Mouse (Mus musculus) CH12.LX (cell line): ENCODE data around the gene Pik3r1. TPM values are rescaled to one million over a fixed set of nuclear protein-coding genes. Genes with fewer than 3 reads are reported as not detected.

Experiments
- DNase-seq: peaks from one replicate; pipeline ENCODE4 v3.0.0-alpha.2; 2013; ENCODE audit errors: extremely low read depth
- H3K27ac ChIP-seq: 2 replicates; pipeline ENCODE4 v1.5.1; 2012; ENCODE audit warnings: low read depth, mild to moderate bottlenecking, control low read depth, moderate library complexity; ENCODE audit not compliant: insufficient read depth
- H3K27me3 ChIP-seq: replicated peaks from 2 replicates; pipeline ENCODE3; 2012; ENCODE audit warnings: inconsistent platforms
- H3K36me3 ChIP-seq, 2 experiments: replicated peaks in 1 of 2; 2 replicates each; pipeline versions ENCODE3 to v1.6.1; 2012; ENCODE audit warnings: inconsistent platforms in 1 of 2, low read length in 1 of 2, mild to moderate bottlenecking in 1 of 2, mixed read lengths in 1 of 2, moderate library complexity in 1 of 2; ENCODE audit not compliant: control insufficient read depth in 1 of 2, insufficient read depth in 1 of 2
- H3K4me1 ChIP-seq, 2 experiments: 2 replicates each; pipeline ENCODE4 v1.6.1; 2012; ENCODE audit warnings: inconsistent platforms in 1 of 2, moderate library complexity in 1 of 2; ENCODE audit not compliant: insufficient read depth in 2 of 2, control insufficient read depth in 1 of 2
- H3K4me2 ChIP-seq: 2 replicates; pipeline ENCODE4 v1.6.1; 2012; ENCODE audit warnings: low read depth, mild to moderate bottlenecking, control low read depth; ENCODE audit not compliant: poor library complexity, insufficient read depth, severe bottlenecking
- H3K4me3 ChIP-seq, 3 experiments: fragments of 150-350 bp in 1 of 3; sonication (generic) in 1 of 3; replicated peaks in 1 of 3; 2 replicates each; pipeline versions ENCODE3 to v1.5.1; 2011 to 2012; ENCODE audit warnings: low read depth in 2 of 3, low read length in 2 of 3, mild to moderate bottlenecking in 2 of 3, moderate library complexity in 2 of 3, control low read depth in 1 of 3, improper control_type of control experiment in 1 of 3, inconsistent platforms in 1 of 3, mixed read lengths in 1 of 3; ENCODE audit not compliant: poor library complexity in 1 of 3
- H3K79me2 ChIP-seq: replicated peaks from 2 replicates; pipeline ENCODE4 v1.6.1; 2012; ENCODE audit warnings: mild to moderate bottlenecking, moderate library complexity; ENCODE audit not compliant: control insufficient read depth, poor library complexity, insufficient read depth, severe bottlenecking; ENCODE audit errors: extremely low read depth
- H3K9ac ChIP-seq: 2 replicates; pipeline ENCODE4 v1.6.1; 2012; ENCODE audit warnings: low read depth, mild to moderate bottlenecking, control low read depth, moderate library complexity; ENCODE audit not compliant: insufficient read depth
- H3K9me3 ChIP-seq: replicated peaks from 2 replicates; pipeline ENCODE3; 2012; ENCODE audit warnings: low read length, inconsistent platforms, mixed read lengths
- BHLHE40 ChIP-seq: IDR thresholded peaks from 2 replicates; pipeline ENCODE4 v1.6.1; 2011; ENCODE audit warnings: mild to moderate bottlenecking, low read depth, low read length, improper control_type of control experiment
- CHD1 ChIP-seq: IDR thresholded peaks from 2 replicates; pipeline ENCODE4 v1.6.1; 2012; ENCODE audit warnings: low read depth, low read length, improper control_type of control experiment, inconsistent platforms
- CHD2 ChIP-seq: IDR thresholded peaks from 2 replicates; pipeline ENCODE4 v1.6.1; 2011; ENCODE audit warnings: low read length, improper control_type of control experiment
- CTCF ChIP-seq, 2 experiments: IDR thresholded peaks in 1 of 2; conservative IDR thresholded peaks in 1 of 2; 2 replicates each; pipeline ENCODE4 v1.5.1; 2011 to 2012; ENCODE audit warnings: low read depth in 2 of 2, low read length in 2 of 2, improper control_type of control experiment in 1 of 2, inconsistent platforms in 1 of 2, mild to moderate bottlenecking in 1 of 2, moderate library complexity in 1 of 2
- E2F4 ChIP-seq: IDR thresholded peaks from 2 replicates; pipeline ENCODE4 v1.6.1; 2011; ENCODE audit warnings: low read depth, low read length, improper control_type of control experiment; ENCODE audit not compliant: insufficient replicate concordance
- ELF1 ChIP-seq: IDR thresholded peaks from 2 replicates; pipeline ENCODE4 v1.6.1; 2014; ENCODE audit warnings: low read depth, mild to moderate bottlenecking, inconsistent platforms, low read length, improper control_type of control experiment
- EP300 ChIP-seq: IDR thresholded peaks from 2 replicates; pipeline ENCODE4 v1.6.1; 2011; ENCODE audit warnings: low read length, improper control_type of control experiment
- ETS1 ChIP-seq: conservative IDR thresholded peaks from 2 replicates; pipeline ENCODE4 v1.6.1; 2012; ENCODE audit warnings: low read depth, mild to moderate bottlenecking, inconsistent platforms, low read length, improper control_type of control experiment, moderate library complexity
- GABPA ChIP-seq: IDR thresholded peaks from 2 replicates; pipeline ENCODE4 v1.6.1; 2012; ENCODE audit warnings: low read depth, low read length, improper control_type of control experiment, inconsistent platforms; ENCODE audit not compliant: insufficient replicate concordance
- HCFC1 ChIP-seq: IDR thresholded peaks from 2 replicates; pipeline ENCODE4 v1.6.1; 2012; ENCODE audit warnings: low read depth, mild to moderate bottlenecking, inconsistent platforms, low read length, improper control_type of control experiment
- IRF4 ChIP-seq: IDR thresholded peaks from 2 replicates; pipeline ENCODE4 v1.6.1; 2014; ENCODE audit warnings: low read depth, mild to moderate bottlenecking, inconsistent platforms, low read length, improper control_type of control experiment
- JUN ChIP-seq: IDR thresholded peaks from 2 replicates; pipeline ENCODE4 v1.6.1; 2011; ENCODE audit warnings: low read depth, mild to moderate bottlenecking, low read length, improper control_type of control experiment, moderate library complexity; ENCODE audit not compliant: insufficient read depth
- JUND ChIP-seq: conservative IDR thresholded peaks from 2 replicates; pipeline ENCODE4 v1.6.1; 2011; ENCODE audit warnings: low read depth, low read length, improper control_type of control experiment
- KAT2A ChIP-seq: IDR thresholded peaks from 2 replicates; pipeline ENCODE4 v1.6.1; 2012; ENCODE audit warnings: low read length, improper control_type of control experiment, inconsistent platforms; ENCODE audit not compliant: insufficient replicate concordance
- MAFK ChIP-seq: IDR thresholded peaks from 2 replicates; pipeline ENCODE4 v1.6.1; 2011; ENCODE audit warnings: low read length, improper control_type of control experiment; ENCODE audit not compliant: insufficient replicate concordance
- MAX ChIP-seq: IDR thresholded peaks from 2 replicates; pipeline ENCODE4 v1.6.1; 2011; ENCODE audit warnings: low read length, improper control_type of control experiment
- MAZ ChIP-seq: IDR thresholded peaks from 2 replicates; pipeline ENCODE4 v1.6.1; 2012; ENCODE audit warnings: low read depth, mild to moderate bottlenecking, inconsistent platforms, low read length, improper control_type of control experiment, moderate library complexity
- MEF2A ChIP-seq: IDR thresholded peaks from 2 replicates; pipeline ENCODE4 v1.6.1; 2014; ENCODE audit warnings: low read depth, mild to moderate bottlenecking, inconsistent platforms, low read length, improper control_type of control experiment, borderline replicate concordance
- MXI1 ChIP-seq: IDR thresholded peaks from 2 replicates; pipeline ENCODE4 v1.6.1; 2011; ENCODE audit warnings: mild to moderate bottlenecking, low read depth, low read length, improper control_type of control experiment
- MYC ChIP-seq: IDR thresholded peaks from 2 replicates; pipeline ENCODE4 v1.6.1; 2011; ENCODE audit warnings: low read depth, mild to moderate bottlenecking, improper control_type of control experiment, low read length
- NELFE ChIP-seq: IDR thresholded peaks from 2 replicates; pipeline ENCODE4 v1.6.1; 2011; ENCODE audit warnings: low read depth, low read length, improper control_type of control experiment
- NRF1 ChIP-seq: IDR thresholded peaks from 2 replicates; pipeline ENCODE4 v1.6.1; 2014; ENCODE audit warnings: low read depth, mild to moderate bottlenecking, inconsistent platforms, low read length, improper control_type of control experiment, moderate library complexity
- PAX5 ChIP-seq: IDR thresholded peaks from 2 replicates; pipeline ENCODE4 v1.6.1; 2012; ENCODE audit warnings: low read length, inconsistent platforms, mixed read lengths
- POLR2A ChIP-seq: IDR thresholded peaks from 2 replicates; pipeline ENCODE4 v1.6.1; 2011; ENCODE audit warnings: low read depth, mild to moderate bottlenecking, improper control_type of control experiment, low read length
- POLR2AphosphoS2 ChIP-seq: IDR thresholded peaks from 2 replicates; pipeline ENCODE4 v1.6.1; 2011; ENCODE audit warnings: low read depth, low read length, improper control_type of control experiment
- RAD21 ChIP-seq: IDR thresholded peaks from 2 replicates; pipeline ENCODE4 v1.6.1; 2011; ENCODE audit warnings: low read depth, mild to moderate bottlenecking, low read length, improper control_type of control experiment, moderate library complexity
- RCOR1 ChIP-seq: conservative IDR thresholded peaks from 2 replicates; pipeline ENCODE4 v1.6.1; 2012; ENCODE audit warnings: low read depth, mild to moderate bottlenecking, inconsistent platforms, low read length, improper control_type of control experiment
- SIN3A ChIP-seq: IDR thresholded peaks from 2 replicates; pipeline ENCODE4 v1.6.1; 2012; ENCODE audit warnings: low read length, improper control_type of control experiment, inconsistent platforms
- SMC3 ChIP-seq: IDR thresholded peaks from 2 replicates; pipeline ENCODE4 v1.6.1; 2011; ENCODE audit warnings: low read depth, low read length, improper control_type of control experiment
- TBP ChIP-seq: conservative IDR thresholded peaks from 2 replicates; pipeline ENCODE4 v1.6.1; 2011; ENCODE audit warnings: low read depth, low read length, improper control_type of control experiment
- TCF12 ChIP-seq: IDR thresholded peaks from 2 replicates; pipeline ENCODE4 v1.6.1; 2014; ENCODE audit warnings: low read depth, mild to moderate bottlenecking, inconsistent platforms, low read length, improper control_type of control experiment
- UBTF ChIP-seq: IDR thresholded peaks from 2 replicates; pipeline ENCODE4 v1.6.1; 2012; ENCODE audit warnings: low read depth, mild to moderate bottlenecking, inconsistent platforms, low read length, improper control_type of control experiment, moderate library complexity
- USF1 ChIP-seq: IDR thresholded peaks from 2 replicates; pipeline ENCODE4 v1.6.1; 2014; ENCODE audit warnings: low read depth, mild to moderate bottlenecking, inconsistent platforms, low read length, improper control_type of control experiment
- USF2 ChIP-seq: conservative IDR thresholded peaks from 2 replicates; pipeline ENCODE4 v1.6.1; 2011; ENCODE audit warnings: low read depth, low read length, improper control_type of control experiment
- ZC3H11A ChIP-seq: IDR thresholded peaks from 2 replicates; pipeline ENCODE4 v1.6.1; 2012; ENCODE audit warnings: low read depth, mild to moderate bottlenecking, inconsistent platforms, low read length, improper control_type of control experiment
- ZKSCAN1 ChIP-seq: IDR thresholded peaks from 2 replicates; pipeline ENCODE4 v1.6.1; 2012; ENCODE audit warnings: low read depth, inconsistent platforms, low read length, improper control_type of control experiment, borderline replicate concordance
- ZMIZ1 ChIP-seq: IDR thresholded peaks from 2 replicates; pipeline ENCODE4 v1.6.1; 2012; ENCODE audit warnings: low read depth, mild to moderate bottlenecking, inconsistent platforms, low read length, improper control_type of control experiment
- ZNF384 ChIP-seq: IDR thresholded peaks from 2 replicates; pipeline ENCODE4 v1.6.1; 2012; ENCODE audit warnings: low read depth, low read length, improper control_type of control experiment, inconsistent platforms
- dilution Hi-C: fragments of 300-500 bp; cut with MboI; formaldehyde crosslinking; loops from 2 replicates; pipeline ENCODE4 v1.14.3; 2020; ENCODE audit warnings: low sequenced_read_pairs; ENCODE audit not compliant: extremely low pct_unique_long_range_greater_than_20kb, extremely low pct_ligation_motif_present
- in situ Hi-C: fragments of 300-500 bp; cut with MboI; formaldehyde crosslinking; loops from 3 replicates; pipeline ENCODE4 v1.14.3; 2019; ENCODE audit warnings: low sequenced_read_pairs, low pct_ligation_motif_present, low pct_unique_long_range_greater_than_20kb, mixed read lengths
- polyA plus RNA-seq: library from polyadenylated mRNA; unstranded; fragments of >175 nt; gene quantifications from 2 replicates; pipeline ENCODE4 v1.2.1, GENCODE M21; 2012; ENCODE audit warnings: low read depth; ENCODE audit not compliant: insufficient read length
- total RNA-seq, 2 experiments: library from RNA; depleted of rRNA; stranded (reverse); fragments of 300-350 nt in 1 of 2; fragments of >200 nt in 1 of 2; gene quantifications; 2 replicates each; pipeline ENCODE4 v1.2.3; 2012 to 2014

Gene Pik3r1
- total and polyA plus RNA-seq, 3 experiments: 17.5 to 21.0 (median 19.3) TPM

DNA sequence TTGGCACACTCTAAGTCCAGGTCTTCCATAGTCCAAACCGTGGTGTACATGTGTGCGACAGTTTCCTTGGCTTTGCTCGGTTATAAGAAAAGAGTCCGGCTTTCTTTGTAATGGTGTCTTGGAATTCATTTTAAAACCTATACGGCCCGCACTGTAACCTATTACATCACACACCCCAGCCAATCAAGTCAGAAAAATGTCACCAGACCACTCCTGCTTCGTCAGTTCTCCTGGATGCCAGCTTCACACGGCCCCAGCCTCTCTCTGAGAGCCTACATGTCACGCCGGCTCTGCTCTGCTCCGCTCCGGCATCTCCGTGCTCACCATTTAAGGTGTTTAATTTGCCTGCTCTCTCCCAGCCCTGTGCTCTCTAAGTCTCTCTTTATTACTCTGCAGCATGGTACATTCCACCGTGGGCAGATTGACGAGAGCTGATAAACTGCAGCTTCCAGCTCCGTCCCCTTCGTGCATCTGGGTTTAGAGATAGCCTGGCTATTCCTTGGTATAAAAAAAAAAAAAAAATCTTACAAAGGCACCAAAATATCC, 75.7 kb downstream of the Pik3r1 start:
- peaks cover 5% of the 10 kb centered on the region for H3K79me2 ChIP-seq
- peaks cover 19 to 27% of the 10 kb centered on the region in 2 experiments for H3K36me3 ChIP-seq
- H3K27ac ChIP-seq: peak overlapping the region; percentile 45; the same call in 1 of the 2 replicates
- H3K4me2 ChIP-seq: peak overlapping the region; percentile 85
- peak overlapping the region; percentile 56 to 76 (median 65) for H3K4me3 ChIP-seq
- no peaks in the 10 kb centered on the region for H3K9me3 ChIP-seq
- no peak for TF ChIP-seq ZC3H11A
- no peak for TF ChIP-seq USF1
- TF ChIP-seq ZNF384: no peak; the same call in 1 of the 2 replicates
- TF ChIP-seq SIN3A: no peak; the same call in 1 of the 2 replicates
- peak; percentile 80 for TF ChIP-seq TCF12
- TF ChIP-seq CTCF (conservative IDR thresholded peaks at IDR 0.05 in 1 of 2, IDR thresholded peaks at IDR 0.05 in 1 of 2; ENCODE audit: low read depth in 2 of 2, low read length in 2 of 2): no peak
- 0 out of 2 replicates have a peak, but pooled peaks have one; percentile 23 for TF ChIP-seq MYC
- no peak for TF ChIP-seq PAX5
- TF ChIP-seq NRF1: no peak
- TF ChIP-seq KAT2A: no peak
- TF ChIP-seq MAFK: no peak
- TF ChIP-seq E2F4: no peak
- no peak for TF ChIP-seq EP300
- TF ChIP-seq USF2: no peak
- TF ChIP-seq MEF2A: no peak
- no peak for TF ChIP-seq CHD2
- TF ChIP-seq RCOR1: no peak
- TF ChIP-seq POLR2A: peak; percentile 88
- 0 out of 2 replicates have a peak, but pooled peaks have one; percentile 11 for TF ChIP-seq BHLHE40
- no peak; the same call in 1 of the 2 replicates for TF ChIP-seq ETS1
- TF ChIP-seq GABPA: no peak
- TF ChIP-seq HCFC1: 0 out of 2 replicates have a peak, but pooled peaks have one; percentile 15
- 0 out of 2 replicates have a peak, but pooled peaks have one; percentile 55 for TF ChIP-seq MAZ
- peak; percentile 40 for TF ChIP-seq IRF4
- 0 out of 2 replicates have a peak, but pooled peaks have one; percentile 22 for TF ChIP-seq ELF1
- TF ChIP-seq MXI1: no peak; the same call in 1 of the 2 replicates
- no peak for TF ChIP-seq UBTF
- TF ChIP-seq RAD21: no peak; the same call in none of the 2 replicates
- peak; percentile 80; the same call in 1 of the 2 replicates for TF ChIP-seq TBP
- no peak; the same call in 1 of the 2 replicates for TF ChIP-seq SMC3
- TF ChIP-seq NELFE: peak; percentile 80
- TF ChIP-seq ZMIZ1: peak; percentile 78; the same call in 1 of the 2 replicates
- no peak for TF ChIP-seq CHD1
- no peak for TF ChIP-seq JUN
- no peak; the same call in 1 of the 2 replicates for TF ChIP-seq JUND
- no peak for TF ChIP-seq ZKSCAN1
- TF ChIP-seq POLR2AphosphoS2: peak; percentile 57; the same call in 1 of the 2 replicates
- TF ChIP-seq MAX: no peak
- dilution Hi-C loops (no loop called here), in situ Hi-C loops (no loop called here)
- H3K27me3 ChIP-seq: no peaks in the 10 kb centered on the region
- peaks cover 7 to 47% of the 10 kb centered on the region in 2 experiments for H3K4me1 ChIP-seq
- DNase-seq: peak; percentile 85
- H3K9ac ChIP-seq: peak overlapping the region; percentile 43
